Mouse (Mus musculus) fat pad, adult 2 months (tissue): Measurements from ENCODE around the gene Ankrd34a.

Experiments
- DNase-seq: peaks from one replicate; pipeline ENCODE4 v3.0.0-alpha.2; 2011; ENCODE audit warnings: low read depth, low spot score; ENCODE audit errors: extremely low read depth

Ankrd34a gene

DNA sequence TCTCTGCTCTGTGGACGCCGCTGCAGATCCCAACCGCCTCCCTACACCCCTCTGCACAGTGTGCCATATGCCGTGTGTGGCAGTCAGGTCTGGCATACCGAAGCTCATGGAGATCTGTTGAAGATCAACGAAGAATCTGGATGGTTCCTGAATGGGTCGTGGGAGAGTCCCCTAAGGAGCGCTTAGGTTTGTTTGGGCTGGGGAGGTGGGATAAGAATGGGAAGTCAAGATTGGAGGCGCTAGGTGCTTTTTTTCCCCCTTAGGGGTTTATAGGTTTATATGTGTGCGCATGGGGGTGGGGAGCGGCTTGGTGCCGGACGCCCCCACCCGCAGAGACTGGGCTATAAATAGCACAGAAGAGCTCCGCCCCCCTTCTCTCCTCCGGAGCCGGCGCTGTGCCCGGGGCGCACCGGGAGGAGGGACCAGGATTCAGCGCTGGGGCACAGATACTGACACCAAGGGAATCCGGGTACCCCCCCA is at the start of gene Ankrd34a:
Ankrd34a (plus strand) TSS at position 409 of the 480 bp plus-strand sequence.
- no peak for DNase-seq

DNA sequence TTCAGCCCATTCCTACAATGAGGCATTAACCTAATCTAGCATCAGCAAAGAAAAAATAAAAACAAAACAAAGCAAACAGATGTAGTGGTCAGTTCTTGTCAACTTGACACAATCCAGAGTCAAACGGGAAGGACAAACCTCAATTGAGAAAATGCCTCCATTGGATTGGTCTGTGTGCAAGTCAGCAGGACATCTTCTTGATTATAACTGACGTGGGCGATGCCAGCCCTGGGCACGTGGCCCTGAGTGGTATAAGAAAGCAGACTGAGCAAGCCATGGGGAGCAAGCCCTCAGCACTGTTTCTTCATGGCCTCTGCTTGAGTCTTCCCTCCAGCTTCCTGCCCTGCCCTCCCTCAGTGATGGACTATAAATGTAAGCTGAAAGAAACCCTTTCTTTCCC is 49.6 kb upstream of the Ankrd34a start:
- DNase-seq = no peak

DNA sequence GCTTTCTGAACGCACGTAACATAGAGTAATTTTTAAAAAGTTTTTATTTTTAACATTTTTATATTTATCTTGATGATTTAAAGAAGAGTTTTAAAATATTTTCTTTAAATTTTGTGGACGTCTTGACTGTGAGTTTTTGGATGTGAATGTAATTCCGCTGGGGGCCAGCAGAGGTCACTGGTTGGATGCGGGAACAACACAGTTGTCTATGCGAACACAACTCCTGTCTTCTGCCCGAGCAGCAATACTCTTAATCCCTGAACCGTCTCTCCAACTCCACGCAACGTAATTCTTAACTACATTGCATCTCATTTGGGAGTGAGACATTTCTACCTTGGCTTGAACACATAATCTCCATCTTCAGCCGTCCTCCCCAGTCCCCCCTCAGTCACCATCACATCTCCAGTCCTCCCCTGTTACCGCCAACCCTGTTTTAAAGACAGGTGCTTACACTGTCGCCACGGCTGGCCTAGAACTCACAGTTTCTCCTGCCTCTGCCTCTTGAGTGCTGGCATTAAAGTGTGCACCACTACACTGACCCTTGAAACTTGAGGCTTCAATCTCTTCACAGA is 49.0 kb upstream of the Ankrd34a start:
- DNase-seq = no peak

DNA sequence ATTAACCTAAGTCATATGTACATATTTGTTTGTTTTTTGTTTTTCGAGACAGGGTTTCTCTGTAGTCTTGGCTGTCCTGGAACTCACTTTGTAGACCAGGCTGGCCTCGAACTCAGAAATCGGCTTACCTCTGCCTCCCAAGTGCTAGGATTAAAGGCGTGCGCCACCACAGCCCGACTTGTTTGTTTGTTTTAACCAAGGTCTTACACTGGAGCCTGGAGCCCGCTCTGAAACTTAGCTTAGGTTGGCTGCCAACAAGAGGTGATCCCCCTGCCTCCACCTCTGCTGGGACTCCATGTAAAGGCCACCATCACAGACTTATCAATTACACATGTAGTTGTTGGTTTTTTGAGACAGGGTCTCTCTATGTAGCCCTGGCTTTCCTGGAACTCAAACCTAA is 47.6 kb upstream of the Ankrd34a start:
- DNase-seq = no peak

DNA sequence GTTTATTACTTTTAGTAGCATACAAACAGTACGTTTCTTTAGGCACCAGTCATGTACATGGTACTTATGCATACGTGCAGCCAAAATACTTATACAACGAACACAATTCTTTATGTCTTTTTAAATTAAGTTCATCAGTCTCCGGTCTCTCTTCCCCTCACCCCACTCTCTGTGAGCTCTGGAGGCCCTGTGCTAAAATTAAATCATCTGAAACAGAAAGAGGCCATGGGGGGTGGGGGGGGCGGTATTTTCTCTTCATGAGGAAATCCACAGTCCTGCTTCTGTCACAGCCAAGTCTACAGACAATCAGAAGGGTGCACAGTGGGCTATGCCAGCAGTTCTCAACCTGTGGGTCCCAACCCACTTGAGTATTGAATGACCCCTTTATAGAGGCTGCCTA is 47.1 kb upstream of the Ankrd34a start:
- DNase-seq = no peak

DNA sequence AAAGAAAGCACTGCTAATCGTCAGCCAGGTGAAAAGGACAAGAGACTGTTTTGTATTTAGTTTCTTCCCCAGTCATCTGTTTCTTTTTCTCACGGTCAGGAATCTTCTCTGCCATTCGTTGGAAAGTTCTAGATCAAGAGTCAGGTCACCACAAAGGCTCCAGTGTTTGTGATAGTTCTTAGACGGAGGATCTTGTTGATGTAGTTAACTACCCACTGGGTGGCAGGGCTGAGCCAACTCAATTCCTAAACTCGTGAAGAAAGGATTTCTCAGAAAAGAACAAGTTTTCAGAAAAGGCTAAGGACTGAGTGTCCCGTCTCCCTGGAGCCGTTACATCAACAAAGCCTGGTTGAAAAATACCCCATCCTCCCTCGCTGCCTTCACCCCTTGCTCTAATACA is 45.2 kb upstream of the Ankrd34a start:
- no peak for DNase-seq

DNA sequence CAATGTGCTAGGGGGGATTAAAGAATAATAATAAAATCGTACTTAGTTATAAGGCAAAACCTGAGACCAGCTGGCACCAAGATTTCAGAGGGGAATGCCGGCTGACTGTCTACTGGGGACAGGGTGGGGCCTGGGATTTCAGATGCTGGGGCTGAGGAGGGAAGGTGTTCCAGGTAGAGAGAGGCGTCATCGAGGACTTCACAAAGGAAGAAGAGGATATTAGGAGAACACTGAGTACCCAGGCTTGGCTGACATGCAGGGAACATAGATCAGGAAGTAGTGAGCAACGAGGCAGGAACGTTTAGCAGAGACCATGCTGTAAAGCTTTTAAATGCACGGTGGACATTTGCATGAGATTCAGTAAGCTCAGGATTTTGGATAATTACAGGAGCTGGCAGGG is 44.5 kb upstream of the Ankrd34a start:
- DNase-seq = no peak

DNA sequence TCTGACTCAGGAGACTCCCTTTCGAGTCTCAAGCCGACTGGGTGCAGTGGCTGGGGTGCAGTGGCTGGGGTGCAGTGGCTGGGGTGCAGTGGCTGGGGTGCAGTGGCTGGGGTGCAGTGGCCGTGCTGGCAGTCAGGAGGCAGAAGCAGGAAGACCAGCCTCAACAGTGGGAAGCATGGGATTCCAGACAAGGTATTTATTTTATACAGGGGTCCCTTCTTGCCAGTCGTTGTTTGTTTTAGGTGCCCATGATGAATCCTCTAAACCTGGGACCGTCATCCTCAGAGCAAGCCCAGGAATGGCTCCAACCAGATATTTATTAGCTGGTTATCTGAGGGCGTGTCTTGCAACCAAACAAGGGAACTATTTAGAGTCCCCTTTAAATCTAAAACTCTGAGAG is 42.8 kb upstream of the Ankrd34a start:
- DNase-seq = no peak

DNA sequence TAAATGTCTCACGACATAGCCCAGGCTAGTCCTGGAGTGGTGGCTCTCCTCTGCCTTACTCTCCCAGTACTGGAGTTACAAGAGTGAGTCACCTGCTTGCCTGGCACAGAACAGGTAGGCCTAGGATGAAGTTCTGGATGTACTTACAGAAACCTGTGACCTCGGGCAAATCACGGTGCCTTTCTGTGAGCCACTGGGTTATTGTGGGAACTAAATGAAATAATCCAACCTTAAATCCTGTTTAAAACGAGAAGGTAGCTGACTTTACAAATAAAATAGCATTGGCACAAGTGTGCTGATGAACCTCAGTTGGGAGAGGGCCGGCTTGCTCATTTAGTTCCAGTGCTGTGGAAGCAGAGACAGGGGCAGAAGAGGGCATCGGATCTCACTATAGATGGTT is 42.2 kb upstream of the Ankrd34a start:
- DNase-seq = peak; percentile 94

DNA sequence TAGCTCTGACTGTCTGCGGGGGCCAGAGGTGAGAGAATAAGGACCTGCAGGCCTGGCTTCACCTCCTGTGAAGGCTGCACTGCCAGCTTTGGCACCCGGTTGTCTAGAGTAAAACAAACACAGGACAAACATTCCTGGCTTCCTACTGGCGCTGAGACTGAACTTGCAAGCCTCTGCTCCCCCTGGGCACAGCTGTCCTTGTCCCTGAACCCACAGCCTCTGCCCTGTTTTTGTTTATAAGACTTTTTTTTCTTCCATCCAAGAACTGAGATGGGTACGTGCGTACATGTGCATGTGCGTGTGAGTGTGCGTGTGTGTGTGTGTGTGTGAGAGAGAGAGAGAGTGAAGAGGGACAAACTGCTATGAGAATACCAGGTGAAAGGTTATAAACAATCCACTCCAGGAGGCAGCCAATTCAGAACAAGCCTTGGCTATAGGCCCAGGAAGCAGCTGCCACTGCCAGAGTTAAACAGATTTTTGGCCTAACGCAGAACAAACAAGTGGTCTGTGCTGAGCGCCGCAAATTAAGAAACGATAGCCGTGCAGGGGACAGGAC is 41.3 kb upstream of the Ankrd34a start:
- peak; percentile 98 for DNase-seq

DNA sequence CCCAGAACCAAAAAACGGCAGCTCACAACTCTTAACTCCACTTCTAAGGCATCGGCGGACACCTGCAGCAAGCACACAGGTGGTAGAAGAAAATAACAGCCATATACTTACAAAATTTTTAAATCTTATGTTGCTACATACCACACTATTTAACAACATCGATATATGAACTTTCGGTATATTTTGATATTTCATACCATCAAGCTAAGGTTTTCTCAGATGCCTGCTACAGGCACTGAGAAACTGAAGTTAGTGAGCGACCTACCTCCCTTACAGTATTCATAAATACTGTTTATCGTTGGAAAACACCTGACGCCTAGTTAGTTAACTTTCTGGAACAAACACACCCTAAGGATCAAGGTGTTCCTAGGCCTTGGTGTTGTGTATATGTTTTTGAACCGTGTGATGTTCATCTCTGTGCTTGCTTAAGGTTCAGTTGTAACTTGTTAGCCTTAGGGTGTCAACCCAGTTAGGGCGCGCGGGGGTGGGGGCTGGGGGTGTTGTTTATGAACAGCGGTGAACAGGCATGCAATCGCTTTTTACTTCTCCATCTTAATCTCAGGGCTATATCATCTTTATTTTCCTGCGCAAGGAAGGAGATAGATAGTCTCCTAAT is 40.3 kb upstream of the Ankrd34a start:
- DNase-seq = no peak

DNA sequence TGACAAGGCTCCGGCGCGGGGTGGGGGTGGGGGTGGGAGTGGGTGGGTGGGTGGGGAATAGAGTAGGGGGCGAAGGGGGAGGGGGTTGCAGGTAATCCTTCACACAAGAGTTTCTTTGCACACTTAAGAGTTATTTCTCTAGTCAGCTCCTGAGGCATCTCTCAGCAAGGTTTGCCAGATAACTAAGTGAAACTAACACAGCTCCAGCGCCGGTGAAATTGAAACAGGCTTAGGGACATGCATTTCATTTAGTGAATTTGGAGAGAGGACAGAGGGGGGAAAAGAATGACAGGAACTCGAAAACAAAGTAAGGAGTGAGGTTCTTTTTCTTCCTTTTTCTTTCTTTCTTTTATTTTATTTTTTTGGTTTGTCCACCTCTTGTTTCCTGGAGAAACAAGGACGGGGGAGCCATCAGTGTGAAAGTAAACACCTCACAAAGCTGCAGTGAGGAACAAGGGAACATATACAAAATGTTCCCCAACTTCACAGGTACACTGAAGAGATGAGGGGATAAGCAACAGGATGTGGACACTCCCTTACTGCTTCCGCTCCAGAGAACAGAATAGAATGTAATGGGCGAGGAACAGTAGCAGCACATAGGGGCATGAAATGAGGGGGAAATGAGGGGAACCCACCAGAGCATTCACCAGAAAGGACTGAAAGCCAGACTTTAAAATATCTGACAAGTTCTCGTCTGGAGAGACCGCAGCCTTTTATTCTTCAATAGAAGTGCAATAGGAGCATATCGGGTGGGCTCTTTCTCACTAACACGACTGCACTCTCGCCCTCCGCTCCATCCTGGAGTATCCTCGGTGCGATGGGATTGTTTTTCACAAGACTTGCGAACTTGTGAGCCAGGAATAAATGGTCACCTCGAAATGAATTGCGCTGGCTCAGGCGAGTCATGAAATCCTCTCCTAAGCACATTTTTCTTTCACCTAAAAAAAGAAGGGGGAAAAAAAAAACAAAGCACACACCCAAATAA is 39.5 kb upstream of the Ankrd34a start:
- DNase-seq = no peak

DNA sequence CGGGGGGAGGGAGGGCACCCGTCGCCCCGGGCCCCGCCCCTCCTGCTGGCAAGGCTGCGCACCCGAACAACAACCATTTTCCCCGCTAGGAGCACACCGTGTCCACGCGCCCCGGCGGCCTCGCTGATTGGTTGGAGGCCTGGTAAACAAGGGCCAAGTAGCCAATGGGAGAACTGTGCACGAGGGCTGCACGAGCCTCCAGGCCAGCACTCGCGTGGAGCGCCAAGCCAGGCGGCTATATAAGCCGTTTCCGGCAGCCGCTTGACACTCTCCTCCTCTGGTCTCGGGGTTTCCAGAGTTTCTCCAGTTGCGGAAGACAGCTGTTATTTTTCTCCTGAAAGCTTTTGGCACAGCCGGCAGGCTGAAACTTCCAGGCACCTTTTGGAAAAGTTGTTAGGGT is 38.7 kb upstream of the Ankrd34a start, which contains the start of gene Txnip:
Txnip (plus strand) TSS at position 264 of the 400 bp plus-strand sequence.
- peak; percentile 79 for DNase-seq

DNA sequence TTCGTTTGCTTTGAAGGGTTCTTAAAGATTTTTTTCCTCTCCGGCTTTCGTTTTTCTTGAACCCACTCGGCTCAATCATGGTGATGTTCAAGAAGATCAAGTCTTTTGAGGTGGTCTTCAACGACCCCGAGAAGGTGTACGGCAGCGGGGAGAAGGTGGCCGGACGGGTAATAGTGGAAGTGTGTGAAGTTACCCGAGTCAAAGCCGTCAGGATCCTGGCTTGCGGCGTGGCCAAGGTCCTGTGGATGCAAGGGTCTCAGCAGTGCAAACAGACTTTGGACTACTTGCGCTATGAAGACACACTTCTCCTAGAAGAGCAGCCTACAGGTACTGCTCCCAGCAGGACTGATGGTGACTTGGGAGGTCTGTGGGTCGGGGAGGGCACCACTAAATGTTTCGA is 38.3 kb upstream of the Ankrd34a start:
- no peak for DNase-seq

DNA sequence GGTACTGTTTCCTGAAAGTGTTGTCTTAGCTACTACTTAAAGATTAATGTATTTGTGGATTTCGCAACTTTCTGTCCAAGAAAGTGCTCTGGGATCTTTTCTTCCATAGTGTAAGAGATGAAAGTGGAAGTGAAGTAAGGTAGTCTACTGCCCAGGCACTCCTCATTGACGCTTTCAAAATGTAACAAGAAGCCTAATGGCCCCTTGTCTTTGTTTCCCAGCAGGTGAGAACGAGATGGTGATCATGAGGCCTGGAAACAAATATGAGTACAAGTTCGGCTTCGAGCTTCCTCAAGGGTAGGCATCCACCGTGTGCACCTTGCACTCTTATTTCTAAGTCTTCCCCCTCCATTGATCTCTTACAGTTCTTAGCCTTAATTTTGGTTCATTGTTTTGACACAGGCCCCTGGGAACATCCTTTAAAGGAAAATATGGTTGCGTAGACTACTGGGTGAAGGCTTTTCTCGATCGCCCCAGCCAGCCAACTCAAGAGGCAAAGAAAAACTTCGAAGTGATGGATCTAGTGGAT is 37.7 kb upstream of the Ankrd34a start:
- DNase-seq = no peak

DNA sequence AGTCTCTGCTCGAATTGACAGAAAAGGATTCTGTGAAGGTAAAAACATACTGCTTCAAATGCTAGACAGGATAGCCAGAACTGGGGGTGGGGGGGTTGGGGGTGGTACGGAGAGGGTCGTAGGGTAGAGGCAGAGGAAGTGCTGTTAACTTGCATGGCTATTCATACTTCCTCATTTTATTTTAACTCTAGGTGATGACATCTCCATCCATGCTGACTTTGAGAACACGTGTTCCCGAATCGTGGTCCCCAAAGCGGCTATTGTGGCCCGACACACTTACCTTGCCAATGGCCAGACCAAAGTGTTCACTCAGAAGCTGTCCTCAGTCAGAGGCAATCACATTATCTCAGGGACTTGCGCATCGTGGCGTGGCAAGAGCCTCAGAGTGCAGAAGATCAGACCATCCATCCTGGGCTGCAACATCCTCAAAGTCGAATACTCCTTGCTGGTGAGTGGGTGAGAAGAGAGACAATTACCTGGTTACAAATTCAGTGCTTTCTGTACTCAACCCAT is 37.0 kb upstream of the Ankrd34a start:
- DNase-seq = no peak

DNA sequence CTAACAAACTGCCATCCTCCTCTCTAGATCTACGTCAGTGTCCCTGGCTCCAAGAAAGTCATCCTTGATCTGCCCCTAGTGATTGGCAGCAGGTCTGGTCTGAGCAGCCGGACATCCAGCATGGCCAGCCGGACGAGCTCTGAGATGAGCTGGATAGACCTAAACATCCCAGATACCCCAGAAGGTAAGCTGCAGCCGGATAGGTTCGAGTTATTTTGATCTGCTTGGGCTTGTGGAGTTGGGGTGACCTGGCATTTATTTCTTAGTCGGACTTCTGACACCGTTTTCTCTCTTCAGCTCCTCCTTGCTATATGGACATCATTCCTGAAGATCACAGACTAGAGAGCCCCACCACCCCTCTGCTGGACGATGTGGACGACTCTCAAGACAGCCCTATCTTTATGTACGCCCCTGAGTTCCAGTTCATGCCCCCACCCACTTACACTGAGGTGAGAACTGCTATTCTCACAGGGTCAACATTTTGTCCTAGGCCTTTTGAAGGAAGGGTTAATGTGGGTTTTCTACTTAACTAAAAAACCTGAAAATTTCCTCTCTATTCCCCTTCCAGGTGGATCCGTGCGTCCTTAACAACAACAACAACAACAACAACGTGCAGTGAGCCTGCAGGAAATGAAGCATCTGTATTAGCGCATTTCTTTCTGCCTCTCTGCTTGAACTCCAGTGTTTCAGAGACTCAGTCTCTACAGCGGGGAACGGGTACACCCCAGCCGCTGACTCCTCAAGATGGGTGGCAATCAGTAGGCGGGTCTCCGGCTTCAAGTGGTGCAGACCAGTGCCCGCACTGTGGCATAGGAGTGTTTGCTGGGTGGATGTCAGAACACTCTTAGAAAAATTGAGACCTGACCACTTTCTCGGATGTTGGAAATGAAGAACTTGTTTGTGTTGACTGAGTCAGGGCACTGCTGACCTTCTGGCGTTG is 36.3 kb upstream of the Ankrd34a start:
- DNase-seq = no peak

DNA sequence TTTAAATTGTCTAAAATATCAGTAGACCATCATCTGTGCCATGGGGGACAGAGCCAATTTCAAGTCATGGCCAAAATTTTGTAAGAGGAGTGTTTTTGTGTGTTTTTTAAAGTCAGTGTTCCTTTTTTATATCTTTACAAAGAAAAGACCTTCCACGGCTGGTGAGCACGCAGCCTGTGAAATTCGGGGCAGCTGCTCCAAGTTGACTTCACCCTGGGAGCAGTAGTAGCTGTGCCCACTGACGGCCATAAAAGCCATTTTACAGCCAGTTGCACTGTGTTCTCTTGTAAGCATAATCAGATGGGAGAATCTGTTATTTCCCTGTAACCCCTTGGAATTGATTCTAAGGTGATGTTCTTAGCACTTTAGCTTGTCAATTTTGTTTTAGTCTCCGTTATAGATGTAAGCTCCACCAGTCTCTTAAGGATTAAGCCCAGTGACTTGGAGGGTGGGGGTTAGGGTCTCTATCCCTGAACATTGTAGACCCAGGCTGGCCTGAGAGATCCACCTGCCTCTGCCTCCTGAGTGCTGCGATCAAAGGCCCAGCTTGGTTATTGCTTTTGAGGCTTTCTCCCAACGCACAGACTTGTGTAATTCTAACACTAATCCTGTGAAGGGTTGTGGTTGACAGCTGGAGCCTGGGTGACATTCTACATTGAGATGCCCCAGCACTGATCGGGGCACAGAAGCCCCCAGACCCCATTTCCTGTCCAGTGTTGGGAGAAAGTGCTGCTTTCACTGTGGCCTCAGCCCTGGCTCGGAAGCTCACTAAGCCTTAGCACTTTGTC is 35.4 kb upstream of the Ankrd34a start:
- no peak for DNase-seq
